Mouse (Mus musculus) CH12.LX (cell line): ENCODE data around the gene Znrd1as. TPM values are rescaled to one million over a fixed set of nuclear protein-coding genes. Genes with fewer than 3 reads are reported as not detected.

ENCODE experiments used
- DNase-seq: peaks from one replicate; pipeline ENCODE4 v3.0.0-alpha.2; 2013; ENCODE audit errors: extremely low read depth
- H3K27ac ChIP-seq: 2 replicates; pipeline ENCODE4 v1.5.1; 2012; ENCODE audit warnings: low read depth, mild to moderate bottlenecking, control low read depth, moderate library complexity; ENCODE audit not compliant: insufficient read depth
- H3K27me3 ChIP-seq: replicated peaks from 2 replicates; pipeline ENCODE3; 2012; ENCODE audit warnings: inconsistent platforms
- H3K36me3 ChIP-seq, 2 experiments: replicated peaks in 1 of 2; 2 replicates each; pipeline versions ENCODE3 to v1.6.1; 2012; ENCODE audit warnings: inconsistent platforms in 1 of 2, low read length in 1 of 2, mild to moderate bottlenecking in 1 of 2, mixed read lengths in 1 of 2, moderate library complexity in 1 of 2; ENCODE audit not compliant: control insufficient read depth in 1 of 2, insufficient read depth in 1 of 2
- H3K4me1 ChIP-seq, 2 experiments: 2 replicates each; pipeline ENCODE4 v1.6.1; 2012; ENCODE audit warnings: inconsistent platforms in 1 of 2, moderate library complexity in 1 of 2; ENCODE audit not compliant: insufficient read depth in 2 of 2, control insufficient read depth in 1 of 2
- H3K4me2 ChIP-seq: 2 replicates; pipeline ENCODE4 v1.6.1; 2012; ENCODE audit warnings: low read depth, mild to moderate bottlenecking, control low read depth; ENCODE audit not compliant: poor library complexity, insufficient read depth, severe bottlenecking
- H3K4me3 ChIP-seq, 3 experiments: fragments of 150-350 bp in 1 of 3; sonication (generic) in 1 of 3; replicated peaks in 1 of 3; 2 replicates each; pipeline versions ENCODE3 to v1.5.1; 2011 to 2012; ENCODE audit warnings: low read depth in 2 of 3, low read length in 2 of 3, mild to moderate bottlenecking in 2 of 3, moderate library complexity in 2 of 3, control low read depth in 1 of 3, improper control_type of control experiment in 1 of 3, inconsistent platforms in 1 of 3, mixed read lengths in 1 of 3; ENCODE audit not compliant: poor library complexity in 1 of 3
- H3K79me2 ChIP-seq: replicated peaks from 2 replicates; pipeline ENCODE4 v1.6.1; 2012; ENCODE audit warnings: mild to moderate bottlenecking, moderate library complexity; ENCODE audit not compliant: control insufficient read depth, poor library complexity, insufficient read depth, severe bottlenecking; ENCODE audit errors: extremely low read depth
- H3K9ac ChIP-seq: 2 replicates; pipeline ENCODE4 v1.6.1; 2012; ENCODE audit warnings: low read depth, mild to moderate bottlenecking, control low read depth, moderate library complexity; ENCODE audit not compliant: insufficient read depth
- H3K9me3 ChIP-seq: replicated peaks from 2 replicates; pipeline ENCODE3; 2012; ENCODE audit warnings: low read length, inconsistent platforms, mixed read lengths
- BHLHE40 ChIP-seq: IDR thresholded peaks from 2 replicates; pipeline ENCODE4 v1.6.1; 2011; ENCODE audit warnings: mild to moderate bottlenecking, low read depth, low read length, improper control_type of control experiment
- CHD2 ChIP-seq: IDR thresholded peaks from 2 replicates; pipeline ENCODE4 v1.6.1; 2011; ENCODE audit warnings: low read length, improper control_type of control experiment
- ELF1 ChIP-seq: IDR thresholded peaks from 2 replicates; pipeline ENCODE4 v1.6.1; 2014; ENCODE audit warnings: low read depth, mild to moderate bottlenecking, inconsistent platforms, low read length, improper control_type of control experiment
- ETS1 ChIP-seq: conservative IDR thresholded peaks from 2 replicates; pipeline ENCODE4 v1.6.1; 2012; ENCODE audit warnings: low read depth, mild to moderate bottlenecking, inconsistent platforms, low read length, improper control_type of control experiment, moderate library complexity
- GABPA ChIP-seq: IDR thresholded peaks from 2 replicates; pipeline ENCODE4 v1.6.1; 2012; ENCODE audit warnings: low read depth, low read length, improper control_type of control experiment, inconsistent platforms; ENCODE audit not compliant: insufficient replicate concordance
- IRF4 ChIP-seq: IDR thresholded peaks from 2 replicates; pipeline ENCODE4 v1.6.1; 2014; ENCODE audit warnings: low read depth, mild to moderate bottlenecking, inconsistent platforms, low read length, improper control_type of control experiment
- JUND ChIP-seq: conservative IDR thresholded peaks from 2 replicates; pipeline ENCODE4 v1.6.1; 2011; ENCODE audit warnings: low read depth, low read length, improper control_type of control experiment
- MAFK ChIP-seq: IDR thresholded peaks from 2 replicates; pipeline ENCODE4 v1.6.1; 2011; ENCODE audit warnings: low read length, improper control_type of control experiment; ENCODE audit not compliant: insufficient replicate concordance
- MXI1 ChIP-seq: IDR thresholded peaks from 2 replicates; pipeline ENCODE4 v1.6.1; 2011; ENCODE audit warnings: mild to moderate bottlenecking, low read depth, low read length, improper control_type of control experiment
- MYC ChIP-seq: IDR thresholded peaks from 2 replicates; pipeline ENCODE4 v1.6.1; 2011; ENCODE audit warnings: low read depth, mild to moderate bottlenecking, improper control_type of control experiment, low read length
- NELFE ChIP-seq: IDR thresholded peaks from 2 replicates; pipeline ENCODE4 v1.6.1; 2011; ENCODE audit warnings: low read depth, low read length, improper control_type of control experiment
- NRF1 ChIP-seq: IDR thresholded peaks from 2 replicates; pipeline ENCODE4 v1.6.1; 2014; ENCODE audit warnings: low read depth, mild to moderate bottlenecking, inconsistent platforms, low read length, improper control_type of control experiment, moderate library complexity
- POLR2A ChIP-seq: IDR thresholded peaks from 2 replicates; pipeline ENCODE4 v1.6.1; 2011; ENCODE audit warnings: low read depth, mild to moderate bottlenecking, improper control_type of control experiment, low read length
- RAD21 ChIP-seq: IDR thresholded peaks from 2 replicates; pipeline ENCODE4 v1.6.1; 2011; ENCODE audit warnings: low read depth, mild to moderate bottlenecking, low read length, improper control_type of control experiment, moderate library complexity
- RCOR1 ChIP-seq: conservative IDR thresholded peaks from 2 replicates; pipeline ENCODE4 v1.6.1; 2012; ENCODE audit warnings: low read depth, mild to moderate bottlenecking, inconsistent platforms, low read length, improper control_type of control experiment
- SIN3A ChIP-seq: IDR thresholded peaks from 2 replicates; pipeline ENCODE4 v1.6.1; 2012; ENCODE audit warnings: low read length, improper control_type of control experiment, inconsistent platforms
- SMC3 ChIP-seq: IDR thresholded peaks from 2 replicates; pipeline ENCODE4 v1.6.1; 2011; ENCODE audit warnings: low read depth, low read length, improper control_type of control experiment
- TBP ChIP-seq: conservative IDR thresholded peaks from 2 replicates; pipeline ENCODE4 v1.6.1; 2011; ENCODE audit warnings: low read depth, low read length, improper control_type of control experiment
- UBTF ChIP-seq: IDR thresholded peaks from 2 replicates; pipeline ENCODE4 v1.6.1; 2012; ENCODE audit warnings: low read depth, mild to moderate bottlenecking, inconsistent platforms, low read length, improper control_type of control experiment, moderate library complexity
- USF1 ChIP-seq: IDR thresholded peaks from 2 replicates; pipeline ENCODE4 v1.6.1; 2014; ENCODE audit warnings: low read depth, mild to moderate bottlenecking, inconsistent platforms, low read length, improper control_type of control experiment
- ZC3H11A ChIP-seq: IDR thresholded peaks from 2 replicates; pipeline ENCODE4 v1.6.1; 2012; ENCODE audit warnings: low read depth, mild to moderate bottlenecking, inconsistent platforms, low read length, improper control_type of control experiment
- ZMIZ1 ChIP-seq: IDR thresholded peaks from 2 replicates; pipeline ENCODE4 v1.6.1; 2012; ENCODE audit warnings: low read depth, mild to moderate bottlenecking, inconsistent platforms, low read length, improper control_type of control experiment
- ZNF384 ChIP-seq: IDR thresholded peaks from 2 replicates; pipeline ENCODE4 v1.6.1; 2012; ENCODE audit warnings: low read depth, low read length, improper control_type of control experiment, inconsistent platforms
- dilution Hi-C: fragments of 300-500 bp; cut with MboI; formaldehyde crosslinking; loops from 2 replicates; pipeline ENCODE4 v1.14.3; 2020; ENCODE audit warnings: low sequenced_read_pairs; ENCODE audit not compliant: extremely low pct_unique_long_range_greater_than_20kb, extremely low pct_ligation_motif_present
- in situ Hi-C: fragments of 300-500 bp; cut with MboI; formaldehyde crosslinking; loops from 3 replicates; pipeline ENCODE4 v1.14.3; 2019; ENCODE audit warnings: low sequenced_read_pairs, low pct_ligation_motif_present, low pct_unique_long_range_greater_than_20kb, mixed read lengths
- polyA plus RNA-seq: library from polyadenylated mRNA; unstranded; fragments of >175 nt; gene quantifications from 2 replicates; pipeline ENCODE4 v1.2.1, GENCODE M21; 2012; ENCODE audit warnings: low read depth; ENCODE audit not compliant: insufficient read length
- total RNA-seq, 2 experiments: library from RNA; depleted of rRNA; stranded (reverse); fragments of 300-350 nt in 1 of 2; fragments of >200 nt in 1 of 2; gene quantifications; 2 replicates each; pipeline ENCODE4 v1.2.3; 2012 to 2014

The Znrd1as gene
- total and polyA plus RNA-seq, 3 experiments = 8.1 to 9.3 (median 8.5) TPM

GRCm38 (mm10) chr17:36988475-36988874 lies 30.1 kb downstream of the Znrd1as start:
- Histone ChIP-seq H3K4me3 (no peak overlapping the region), H3K9me3 (no peaks in the 10 kb centered on the region), H3K27ac (no peak overlapping the region), H3K27me3 (no peaks in the 10 kb centered on the region), H3K4me2 (no peak overlapping the region), H3K9ac (no peak overlapping the region), H3K4me1 (peaks cover 3 to 17% of the 10 kb centered on the region in 2 experiments; a peak in 2 of 4 replicates), H3K36me3 (peaks cover 0 to 4% of the 10 kb centered on the region in 2 experiments), H3K79me2 (no peaks in the 10 kb centered on the region)
- TF ChIP-seq UBTF (no peak), ETS1 (no peak), RCOR1 (no peak), IRF4 (no peak), RAD21 (no peak), ZC3H11A (no peak), NRF1 (no peak), GABPA (no peak), MYC (no peak), ELF1 (no peak), MXI1 (no peak), TBP (no peak), BHLHE40 (no peak), NELFE (no peak), ZMIZ1 (no peak), ZNF384 (no peak), USF1 (no peak)
- in situ Hi-C loops = no loop called here
- dilution Hi-C loops = no loop called here
- DNase-seq = no peak

DNA sequence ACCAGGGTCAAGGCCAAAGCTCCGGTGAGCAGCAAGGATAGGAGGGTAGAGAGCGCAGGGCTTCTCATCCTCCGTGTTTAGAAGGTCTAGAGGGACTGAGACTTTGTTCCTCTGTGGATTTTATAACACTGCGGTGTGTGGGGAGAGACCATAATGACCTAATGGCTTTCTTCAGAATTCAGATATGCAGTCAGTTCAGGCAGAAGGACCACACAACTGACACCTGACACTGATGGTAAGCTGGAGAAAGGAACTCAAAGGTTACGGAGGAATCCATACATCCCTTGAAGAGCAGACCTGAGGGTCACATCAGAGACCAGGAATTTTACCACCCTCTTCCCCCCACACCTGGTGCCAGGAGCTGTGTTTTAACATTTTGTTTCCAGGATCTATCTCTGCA lies 31.0 kb downstream of the Znrd1as start, which contains the start of gene H2-M5:
TSS of gene H2-M5 (minus strand) at position 101 of the 400 bp plus-strand sequence.
- Histone ChIP-seq H3K27ac (no peak within 1 kb of the TSS), H3K4me1 (peaks cover 3 to 26% of the 10 kb centered on the region in 2 experiments; a peak in 2 of 4 replicates), H3K9me3 (no peaks in the 10 kb centered on the region), H3K9ac (no peak within 1 kb of the TSS), H3K4me3 (no peak within 1 kb of the TSS), H3K79me2 (no peaks in the 10 kb centered on the region), H3K4me2 (no peak within 1 kb of the TSS; the same call in 1 of the 2 replicates), H3K36me3 (peaks cover 0 to 4% of the 10 kb centered on the region in 2 experiments), H3K27me3 (no peaks in the 10 kb centered on the region)
- TF ChIP-seq JUND (no peak), POLR2A (no peak), MXI1 (no peak), RAD21 (no peak), MAFK (no peak), SIN3A (no peak), CHD2 (no peak), SMC3 (no peak), ETS1 (no peak)
- no peak for DNase-seq
- dilution Hi-C loops = no loop called here
- in situ Hi-C loops = no loop called here
